Mouse (Mus musculus): ENCODE results near the gene Camkv.

The Camkv gene

GRCm38 (mm10) chr9:107935374-107935773 lies at the start of gene Camkv:
Gene Camkv (plus strand): TSS chr9:107935674.
- no peak for DNase-seq

GRCm38 (mm10) chr9:107887804-107888266 lies 47.6 kb upstream of the Camkv start, which contains the start of gene Mon1a:
Gene Mon1a (plus strand): TSS chr9:107888151.
- peak; percentile 86 for DNase-seq

DNA sequence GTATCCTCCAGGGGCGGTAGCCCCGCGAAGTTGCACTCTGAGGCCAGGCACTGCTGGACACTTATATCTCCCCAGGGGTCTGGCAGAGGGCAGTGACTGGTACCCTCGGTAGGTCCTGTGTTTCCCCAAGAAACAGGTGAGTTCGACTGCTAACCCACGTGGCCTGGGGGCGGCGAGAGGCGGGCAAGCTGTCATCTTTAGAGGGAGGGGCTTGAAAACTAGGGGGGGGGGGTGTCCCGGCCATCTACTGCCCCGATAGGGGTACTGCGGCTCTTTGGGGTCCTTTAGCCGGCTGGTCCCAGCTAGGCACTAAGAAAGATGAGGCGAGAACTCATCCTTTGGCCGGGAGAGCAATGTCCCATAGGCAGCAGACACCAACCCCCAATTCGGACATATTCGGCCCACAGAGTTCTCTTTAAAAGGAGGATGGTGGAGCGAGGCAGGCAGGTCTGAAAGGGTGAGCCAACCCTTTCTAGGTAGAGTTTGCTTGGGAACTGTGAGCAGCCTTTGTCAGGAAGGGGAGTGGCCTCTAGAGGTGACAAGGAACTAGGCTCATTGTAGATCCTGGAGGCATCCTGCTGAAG lies 47.1 kb upstream of the Camkv start:
- DNase-seq: no peak

DNA sequence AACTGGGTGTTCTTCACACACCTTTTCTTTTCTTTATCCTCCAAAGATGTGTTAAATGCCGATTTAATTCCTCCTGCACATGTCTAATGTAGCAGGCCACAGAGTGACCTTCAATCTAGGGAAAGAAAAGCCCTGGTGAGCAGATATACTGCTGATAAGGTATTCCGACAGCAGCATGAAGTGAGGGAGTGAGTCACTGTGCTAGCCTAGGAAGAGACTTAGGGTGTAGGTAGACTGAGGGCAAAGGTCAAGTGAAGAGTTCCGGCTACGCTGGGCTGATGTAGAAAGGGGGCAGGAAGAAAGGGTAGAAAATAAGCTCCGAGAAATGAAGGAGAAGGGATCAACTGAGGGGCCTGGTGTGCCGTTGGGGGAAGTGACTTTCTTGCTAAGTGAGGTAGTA lies 45.2 kb upstream of the Camkv start:
- no peak for DNase-seq

DNA sequence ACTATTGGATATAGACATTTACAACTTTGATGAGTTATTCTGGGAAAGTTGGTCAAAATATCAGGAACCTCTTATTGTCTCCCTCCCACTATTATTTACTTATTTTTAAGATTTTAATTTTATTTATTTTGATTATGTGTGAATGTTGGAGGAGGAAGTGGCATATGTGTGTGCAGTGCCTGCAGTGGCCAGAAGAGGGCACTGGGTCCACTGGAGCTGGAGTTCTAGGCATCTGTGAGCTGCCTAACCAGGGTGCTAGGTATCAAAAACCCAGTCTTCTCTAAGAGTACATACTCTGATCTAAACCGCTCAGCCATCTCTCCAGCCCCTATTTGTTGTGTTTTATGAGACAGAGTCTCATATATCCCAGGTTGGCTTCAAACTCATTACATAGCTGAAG lies 44.5 kb upstream of the Camkv start:
- DNase-seq: no peak

DNA sequence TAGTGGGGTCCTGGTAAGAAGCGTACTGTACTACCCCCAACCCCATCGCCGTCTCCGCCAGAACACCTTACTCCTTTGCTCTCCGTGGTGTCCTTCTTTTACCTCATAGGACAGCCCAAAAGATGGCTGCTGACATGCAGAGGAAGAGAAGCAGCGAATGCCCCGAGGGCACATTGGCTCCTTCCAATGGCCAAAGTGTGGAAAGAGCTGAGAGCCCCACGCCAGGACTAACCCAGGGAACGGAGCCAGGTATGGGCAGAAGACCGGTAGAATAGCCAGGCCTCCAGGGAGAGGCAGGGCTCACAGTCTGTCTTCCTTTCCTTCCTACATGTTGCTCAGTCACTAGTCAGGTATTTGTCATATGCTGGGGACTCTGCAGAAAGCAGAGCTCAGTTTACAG lies 36.9 kb upstream of the Camkv start:
- DNase-seq: no peak

- DNase-seq: no peak
These were observed 35.6 kb upstream of the Camkv start for GRCm38 (mm10) chr9:107899855-107900254.

DNA sequence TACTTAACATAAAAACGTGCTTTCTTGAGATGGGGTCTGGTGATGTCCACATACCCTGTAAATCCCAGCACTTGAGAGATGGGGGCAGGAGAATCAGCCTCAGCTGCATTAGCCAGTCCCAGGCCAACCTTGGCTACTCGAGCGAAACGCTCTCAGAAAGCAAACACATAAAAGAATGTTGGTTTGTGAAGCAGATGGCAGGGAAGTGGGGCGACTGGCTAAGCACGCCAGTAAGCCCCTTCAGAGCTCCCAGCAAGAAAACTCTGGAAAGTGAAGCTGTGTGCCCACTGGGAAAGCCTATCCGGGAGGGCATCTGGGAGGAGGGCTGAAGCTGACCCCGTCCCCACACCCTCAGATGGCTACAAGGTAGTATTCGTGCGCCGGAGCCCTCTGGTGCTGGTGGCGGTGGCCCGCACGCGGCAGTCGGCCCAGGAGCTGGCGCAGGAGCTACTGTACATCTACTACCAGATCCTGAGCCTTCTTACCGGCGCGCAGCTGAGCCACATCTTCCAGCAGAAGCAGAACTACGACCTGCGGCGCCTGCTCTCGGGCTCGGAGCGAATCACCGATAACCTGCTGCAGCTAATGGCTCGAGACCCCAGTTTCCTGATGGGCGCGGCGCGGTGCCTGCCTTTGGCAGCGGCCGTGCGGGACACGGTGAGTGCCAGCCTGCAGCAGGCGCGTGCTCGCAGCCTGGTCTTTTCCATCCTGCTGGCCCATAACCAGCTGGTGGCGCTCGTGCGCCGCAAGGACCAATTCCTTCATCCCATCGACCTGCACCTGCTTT lies 34.4 kb upstream of the Camkv start:
- DNase-seq: peak; percentile 55

- DNase-seq: no peak
These were observed 33.9 kb upstream of the Camkv start for GRCm38 (mm10) chr9:107901627-107901914.

- DNase-seq: peak; percentile 91
These were observed 30.7 kb upstream of the Camkv start for GRCm38 (mm10) chr9:107904726-107905125.

DNA sequence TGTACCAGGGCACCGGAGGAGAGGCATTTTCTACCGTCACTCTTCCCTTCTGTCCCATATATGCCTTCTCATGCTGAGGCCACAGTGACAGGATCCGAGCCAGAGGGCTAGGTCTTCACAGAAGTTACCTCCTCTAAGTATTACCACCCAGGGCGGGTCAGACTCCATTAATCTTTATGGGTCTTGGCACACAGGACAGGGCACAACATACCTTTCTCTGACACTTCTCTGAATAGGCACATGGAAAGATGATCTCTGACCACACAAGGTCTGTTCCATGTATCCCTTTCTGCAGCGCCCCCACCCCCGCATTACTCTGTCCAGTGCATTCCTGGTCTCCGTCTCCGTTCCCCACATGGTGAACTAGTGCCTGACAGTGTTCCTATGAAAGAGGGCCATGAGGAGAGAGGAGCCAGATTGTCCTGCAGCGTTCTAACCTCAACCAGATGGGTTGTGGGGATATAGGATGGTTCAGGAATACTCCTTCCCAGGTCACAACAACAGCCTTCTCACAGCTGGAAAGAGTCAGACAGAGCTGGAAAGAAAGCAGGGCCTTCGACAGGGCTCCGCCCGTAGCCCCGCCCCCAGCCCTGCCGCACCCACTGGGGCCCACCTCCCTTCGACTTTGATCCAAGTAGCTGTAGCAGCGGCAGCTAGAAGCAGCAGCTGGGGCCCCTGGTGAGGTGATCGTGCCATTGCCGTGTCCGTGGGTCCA lies 29.1 kb upstream of the Camkv start, which contains the start of gene Mst1r:
Gene Mst1r, plus strand, starts transcription at position 622 of the 715 bp plus-strand sequence.
- peak; percentile 78 for DNase-seq

DNA sequence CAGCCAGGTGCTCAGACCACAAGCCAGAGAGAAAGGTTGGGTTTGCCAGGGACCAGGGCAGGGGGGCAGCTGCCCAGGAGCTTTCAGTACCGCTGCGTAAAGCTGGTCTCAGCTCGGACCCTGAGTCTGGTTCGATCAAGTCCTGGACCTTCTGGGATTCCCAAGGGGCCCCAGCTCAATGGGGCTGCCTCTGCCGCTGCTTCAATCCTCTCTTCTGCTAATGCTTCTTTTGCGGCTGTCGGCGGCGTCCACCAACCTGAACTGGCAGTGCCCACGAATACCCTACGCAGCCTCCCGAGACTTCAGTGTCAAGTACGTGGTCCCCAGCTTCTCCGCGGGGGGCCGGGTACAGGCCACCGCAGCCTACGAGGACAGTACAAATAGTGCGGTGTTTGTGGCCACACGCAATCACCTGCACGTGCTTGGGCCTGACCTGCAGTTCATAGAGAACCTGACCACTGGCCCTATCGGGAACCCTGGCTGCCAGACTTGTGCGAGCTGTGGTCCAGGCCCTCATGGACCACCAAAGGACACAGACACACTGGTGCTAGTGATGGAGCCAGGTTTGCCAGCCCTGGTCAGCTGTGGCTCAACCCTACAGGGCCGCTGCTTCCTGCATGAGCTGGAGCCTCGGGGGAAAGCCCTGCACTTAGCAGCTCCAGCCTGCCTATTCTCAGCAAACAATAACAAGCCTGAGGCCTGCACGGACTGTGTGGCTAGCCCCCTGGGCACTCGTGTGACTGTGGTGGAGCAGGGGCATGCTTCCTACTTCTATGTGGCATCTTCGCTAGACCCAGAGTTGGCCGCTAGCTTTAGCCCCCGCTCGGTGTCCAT lies 28.3 kb upstream of the Camkv start:
- DNase-seq: no peak

GRCm38 (mm10) chr9:107907801-107908120 lies 27.7 kb upstream of the Camkv start:
- no peak for DNase-seq

- peak; percentile 40 for DNase-seq
These were observed 26.9 kb upstream of the Camkv start for GRCm38 (mm10) chr9:107908410-107909158.

DNA sequence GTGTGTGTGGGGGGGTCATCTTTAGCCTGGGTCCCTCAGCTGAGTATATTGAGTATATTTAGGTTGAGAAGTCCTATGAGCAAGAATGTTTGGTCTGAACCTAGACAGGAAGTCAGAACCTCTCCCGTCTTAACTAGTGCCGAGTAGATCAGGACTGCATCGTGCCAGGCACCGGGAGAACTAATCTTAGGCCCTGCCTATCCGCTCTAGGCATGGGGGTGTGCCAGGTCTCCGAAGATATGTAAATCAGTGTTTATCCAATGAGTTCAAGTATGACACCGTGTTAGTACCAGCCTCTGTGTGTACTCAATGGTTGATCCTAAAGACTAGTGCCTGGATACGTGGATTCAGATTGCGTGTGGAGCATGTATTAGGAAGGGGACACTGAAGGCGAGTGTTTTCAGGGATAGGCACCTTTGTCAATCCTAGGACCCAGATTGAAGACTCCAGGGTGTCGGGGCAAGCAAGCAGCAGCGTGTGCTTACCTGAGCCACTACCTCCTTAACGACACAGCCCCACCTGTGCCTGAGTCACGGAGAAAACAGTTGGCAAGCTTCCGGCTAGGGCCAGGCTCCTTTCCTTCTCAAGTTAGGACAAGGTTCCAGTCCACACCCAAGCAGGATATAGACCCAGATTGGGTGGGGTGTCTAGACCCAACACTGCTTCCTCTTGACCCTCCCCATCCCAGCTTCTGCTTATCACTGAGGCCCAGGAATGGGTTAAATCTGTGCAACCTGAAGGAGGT lies 25.3 kb upstream of the Camkv start:
- DNase-seq: no peak

DNA sequence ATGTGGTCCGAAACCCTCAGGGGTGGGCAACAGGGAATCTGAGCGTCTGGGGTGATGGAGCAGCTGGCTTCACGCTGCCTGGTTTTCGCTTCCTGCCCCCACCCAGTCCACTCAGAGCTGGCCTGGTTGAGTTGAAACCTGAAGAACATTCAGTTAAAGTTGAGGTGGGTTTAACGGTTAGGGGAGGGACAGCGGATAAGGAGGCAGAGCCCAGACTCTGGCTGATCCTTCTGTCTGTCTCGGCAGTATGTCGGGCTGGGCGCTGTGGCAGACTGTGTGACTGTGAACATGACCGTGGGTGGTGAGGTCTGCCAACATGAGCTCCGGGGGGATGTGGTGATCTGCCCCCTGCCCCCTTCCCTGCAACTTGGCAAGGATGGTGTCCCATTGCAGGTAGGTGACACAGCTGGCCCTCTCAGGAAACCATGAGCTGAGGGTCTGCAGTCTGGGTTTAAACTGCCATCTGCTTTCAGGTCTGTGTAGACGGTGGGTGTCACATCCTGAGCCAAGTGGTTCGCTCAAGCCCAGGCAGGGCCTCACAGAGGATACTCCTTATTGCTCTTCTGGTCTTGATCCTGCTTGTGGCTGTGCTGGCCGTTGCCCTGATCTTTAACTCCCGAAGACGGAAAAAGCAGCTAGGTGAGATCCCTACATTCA lies 20.6 kb upstream of the Camkv start:
- no peak for DNase-seq

DNA sequence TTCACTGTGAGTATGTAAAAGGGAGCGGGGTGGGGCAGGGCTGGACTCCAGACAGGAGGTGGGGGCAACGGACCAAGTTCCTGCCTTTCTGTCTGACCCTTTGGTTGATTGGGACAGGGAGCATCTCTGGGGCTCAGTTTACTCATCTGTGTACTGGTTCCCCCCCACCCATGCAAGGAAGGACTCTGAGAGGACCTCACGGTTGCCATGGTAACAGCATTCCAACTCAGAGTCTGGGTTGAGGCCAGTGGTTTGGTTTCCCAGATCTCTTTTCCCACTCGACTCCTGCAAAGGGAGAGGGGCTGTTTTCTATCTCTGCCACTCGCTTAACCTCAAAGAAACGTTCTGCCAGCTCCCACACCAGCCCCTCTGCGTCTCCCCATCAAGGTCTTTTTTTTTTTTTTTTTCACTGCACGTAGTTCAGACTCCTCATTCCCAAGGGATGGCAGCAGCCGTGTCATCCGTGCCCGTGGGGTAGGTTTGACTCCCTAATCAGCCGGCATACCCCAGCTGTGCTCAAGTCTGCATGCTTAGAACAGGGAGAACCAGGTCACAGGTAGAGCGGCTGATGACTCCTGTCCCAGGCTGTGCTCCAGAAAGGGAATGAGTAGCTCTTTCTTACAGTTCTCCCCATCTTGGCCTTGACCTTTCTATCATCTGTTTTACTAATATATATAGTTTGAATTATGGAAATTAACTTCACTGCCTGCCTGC lies 17.4 kb upstream of the Camkv start:
- no peak for DNase-seq

- DNase-seq: no peak
These were observed 16.6 kb upstream of the Camkv start for GRCm38 (mm10) chr9:107918884-107919283.

DNA sequence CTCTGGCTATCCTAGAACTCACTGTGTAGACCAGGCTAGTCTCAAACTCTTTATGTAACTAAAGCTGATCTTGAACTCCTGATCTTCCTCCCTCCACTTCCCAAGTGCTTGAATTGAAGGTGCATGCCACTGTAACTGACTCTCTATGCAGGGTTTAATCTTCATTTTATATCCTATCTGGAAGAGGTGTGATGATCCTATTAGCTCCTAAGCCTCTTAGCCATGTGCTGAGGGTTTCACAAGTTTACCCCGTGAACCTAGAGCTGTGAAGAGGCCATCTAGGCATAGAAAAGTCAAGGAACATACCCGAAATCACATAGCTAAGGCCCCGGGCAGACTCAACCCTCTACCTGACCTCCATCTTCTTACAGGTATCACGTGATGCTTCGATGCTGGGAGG lies 16.0 kb upstream of the Camkv start:
- DNase-seq: no peak

GRCm38 (mm10) chr9:107923021-107923420 lies 12.5 kb upstream of the Camkv start:
- DNase-seq: peak; percentile 59

Measured in lung, postnatal 14 days (tissue).